ENCODE assay signal across 21 mouse cellular contexts in the genomic region with DNA sequence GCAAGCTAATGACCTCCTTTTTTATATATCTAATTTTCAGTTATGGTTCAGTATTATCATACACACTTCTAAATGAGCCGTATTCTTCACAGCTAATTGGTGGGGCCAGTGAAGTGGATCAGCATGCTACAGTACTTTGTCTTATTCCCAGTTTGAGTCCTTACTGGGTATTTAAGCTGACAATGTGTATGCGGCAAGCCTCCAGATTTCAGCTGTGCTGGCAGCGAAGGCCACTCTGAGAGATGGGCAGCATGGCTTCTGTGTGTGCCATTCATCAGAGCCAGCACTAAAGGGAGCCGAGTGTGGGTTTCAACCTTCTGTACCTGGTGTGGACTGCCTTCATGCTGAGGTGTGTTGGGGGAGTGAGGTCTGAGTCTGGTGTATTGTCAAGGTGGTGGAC.
A peak's percentile ranks its signal among the peaks of the same experiment; 100 is the strongest.
DNase-seq lines count a peak whose midpoint lies in the region; ATAC-seq lines count a peak whose summit lies in the region.
"Had no signal": no experiment of that assay in that cellular context is flagged by ENCODE, and none has a peak within 500 bp of the region (broad histone marks: within the 10 kb centered on the region; RNA-seq: fewer than 3 reads in every experiment).

No protein-coding gene starts in this region.

- intact Hi-C loops in left cerebral cortex, postnatal 4 days (cut with DNase I) = no loop called here

- H3K4me2 ChIP-seq in forebrain, embryonic 13.5 days = no peak overlapping the region
- H3K4me2 ChIP-seq in forebrain, embryonic 12.5 days = no peak overlapping the region
- H3K4me2 ChIP-seq in forebrain, embryonic 16.5 days (ENCODE audit: low read length) = no peak overlapping the region
- H3K4me2 ChIP-seq: limb, embryonic 12.5 days; liver, embryonic 11.5 days had no signal

- WGBS in forebrain, embryonic 13.5 days = 46% methylated on average over 4 of the region's 4 CpGs
- 62% methylated on average over 4 of the region's 4 CpGs for WGBS in forebrain, embryonic 12.5 days
- 32% methylated on average over 4 of the region's 4 CpGs for WGBS in forebrain, embryonic 16.5 days

- peak; percentile 75 for DNase-seq in left cerebral cortex, postnatal 4 days
- no peak for DNase-seq in left cerebral cortex, adult 11 months (ENCODE audit: low spot score)
- DNase-seq in 3134 (ENCODE audit: extremely low read depth, insufficient read length, low spot score) = peak; percentile 35
- DNase-seq in spleen, postnatal 4 days (ENCODE audit: low spot score in 2 of 2) = no peak
- no peak for DNase-seq in embryo, embryonic 9.5 days (ENCODE audit: extremely low spot score)
- DNase-seq: adrenal gland, adult 2 months; B cell, adult 2 months; cerebellum, adult 18-20 months; kidney, adult 8-10 months; kidney, postnatal 14 days; liver, postnatal 0 days; right cerebral cortex, postnatal 14 days had no signal

- no peaks in the 10 kb centered on the region for H3K27me3 ChIP-seq in forebrain, embryonic 13.5 days
- no peaks in the 10 kb centered on the region for H3K27me3 ChIP-seq in forebrain, embryonic 12.5 days
- no peaks in the 10 kb centered on the region for H3K27me3 ChIP-seq in forebrain, embryonic 16.5 days (replicated peaks; ENCODE audit: control insufficient read depth, insufficient read depth, low read length)
- H3K27me3 ChIP-seq: CH12.LX; limb, embryonic 12.5 days had no signal

- H3K9me3 ChIP-seq in forebrain, embryonic 13.5 days (replicated peaks) = no peaks in the 10 kb centered on the region
- H3K9me3 ChIP-seq in forebrain, embryonic 12.5 days = no peaks in the 10 kb centered on the region
- no peaks in the 10 kb centered on the region for H3K9me3 ChIP-seq in forebrain, embryonic 16.5 days (ENCODE audit: control insufficient read depth, low read length)
- H3K9me3 ChIP-seq: limb, embryonic 12.5 days had no signal

- H3K9ac ChIP-seq in forebrain, embryonic 13.5 days = no peak overlapping the region
- no peak overlapping the region for H3K9ac ChIP-seq in forebrain, embryonic 12.5 days
- H3K9ac ChIP-seq in forebrain, embryonic 16.5 days (replicated peaks; ENCODE audit: low read depth, low read length) = no peak overlapping the region
- H3K9ac ChIP-seq: limb, embryonic 12.5 days; liver, postnatal 0 days had no signal

- no peak overlapping the region for H3K27ac ChIP-seq in forebrain, embryonic 13.5 days
- H3K27ac ChIP-seq in forebrain, embryonic 12.5 days = no peak overlapping the region
- no peak overlapping the region for H3K27ac ChIP-seq in forebrain, embryonic 16.5 days (ENCODE audit: low read length)
- H3K27ac ChIP-seq: limb, embryonic 12.5 days; macrophage had no signal

- H3K36me3 ChIP-seq in forebrain, embryonic 13.5 days (ENCODE audit: poor library complexity, severe bottlenecking) = no peaks in the 10 kb centered on the region
- no peaks in the 10 kb centered on the region for H3K36me3 ChIP-seq in forebrain, embryonic 12.5 days (replicated peaks)
- H3K36me3 ChIP-seq in forebrain, embryonic 16.5 days (ENCODE audit: control insufficient read depth, insufficient read depth) = no peaks in the 10 kb centered on the region
- H3K36me3 ChIP-seq: G1E; limb, embryonic 12.5 days had no signal

- no peaks in the 10 kb centered on the region; the same call in 1 of the 2 replicates for H3K4me1 ChIP-seq in forebrain, embryonic 13.5 days
- peaks cover 2% of the 10 kb centered on the region; the same call in 1 of the 2 replicates for H3K4me1 ChIP-seq in forebrain, embryonic 12.5 days
- no peaks in the 10 kb centered on the region for H3K4me1 ChIP-seq in forebrain, embryonic 16.5 days (replicated peaks; ENCODE audit: control insufficient read depth, insufficient read depth, low read length)
- H3K4me1 ChIP-seq: limb, embryonic 12.5 days had no signal

- no peak overlapping the region for H3K4me3 ChIP-seq in forebrain, embryonic 13.5 days
- H3K4me3 ChIP-seq in forebrain, embryonic 12.5 days (replicated peaks) = no peak overlapping the region
- H3K4me3 ChIP-seq in forebrain, embryonic 16.5 days (replicated peaks; ENCODE audit: low read length) = no peak overlapping the region
- H3K4me3 ChIP-seq: limb, embryonic 12.5 days had no signal

- ATAC-seq in forebrain, embryonic 13.5 days = peak; percentile 53; the same call in 1 of the 2 replicates
- no peak for ATAC-seq in forebrain, embryonic 12.5 days (ENCODE audit: low FRiP score)
- ATAC-seq in forebrain, embryonic 16.5 days = peak; percentile 58
- ATAC-seq: liver, postnatal 0 days; lung, postnatal 0 days had no signal

Comparison
In these comparisons a context has a peak if more than half of its experiments do, and no peak if none do; other contexts are left out.
1. DNase-seq: peak in left cerebral cortex, postnatal 4 days (single experiment) and 3134 (single experiment); none in left cerebral cortex, adult 11 months (single experiment), spleen, postnatal 4 days (0 of 2) and embryo, embryonic 9.5 days (single experiment).